ENCODE assay signal across 11 mouse cellular contexts in the genomic region with DNA sequence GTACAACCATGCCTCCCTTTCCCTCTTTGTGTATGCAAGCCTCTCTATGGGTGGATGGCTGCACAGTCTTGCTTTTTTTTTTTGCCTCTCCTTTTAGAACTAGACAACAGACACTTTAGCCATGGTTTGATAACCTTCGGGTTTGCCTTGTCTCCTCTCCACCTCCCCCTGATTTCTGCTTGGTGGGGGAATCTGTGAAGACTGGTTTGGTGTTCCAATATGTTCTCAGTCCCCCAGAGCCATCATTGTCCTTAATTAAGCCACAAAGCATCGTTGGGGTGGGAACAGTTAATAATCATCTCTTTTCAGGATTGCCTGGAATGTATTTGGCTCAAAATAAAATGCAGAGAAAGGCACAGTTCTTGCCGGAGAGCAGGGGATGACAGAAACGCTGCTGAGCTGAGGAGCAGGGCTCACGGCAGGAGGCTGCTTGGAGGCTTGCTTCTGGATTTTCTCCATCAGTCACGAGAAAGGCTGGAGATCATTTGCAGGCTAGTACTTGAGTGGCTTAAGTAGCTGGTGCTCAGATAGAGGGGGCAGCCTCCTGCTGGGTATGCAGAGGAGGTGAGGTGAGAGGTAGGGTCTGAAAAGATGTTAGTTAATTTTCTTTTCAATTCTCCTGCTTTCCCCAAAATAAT.
DNase-seq lines count a peak whose midpoint lies in the region; ATAC-seq and TF ChIP-seq lines count a peak whose summit lies in the region.
"Had no signal": no experiment of that assay in that cellular context is flagged by ENCODE, and none has a peak within 500 bp of the region (broad histone marks: within the 10 kb centered on the region; RNA-seq: fewer than 3 reads in every experiment).

No protein-coding gene starts in this region.

- WGBS in forebrain, embryonic 14.5 days, result under 1% methylated on average over 6 of the region's 6 CpGs
- WGBS in forebrain, embryonic 11.5 days, result 6% methylated on average over 6 of the region's 6 CpGs
- WGBS in lung, embryonic 14.5 days, result 11% methylated on average over 6 of the region's 6 CpGs
- WGBS in lung, adult 2 months, result 21% methylated on average over 6 of the region's 6 CpGs
- WGBS in heart, postnatal 0 days, result 10% methylated on average over 6 of the region's 6 CpGs
- WGBS in neural tube, embryonic 12.5 days, result 4% methylated on average over 6 of the region's 6 CpGs

- H3K4me2 ChIP-seq in forebrain, embryonic 14.5 days (ENCODE audit: low read length), result peak overlapping the region; percentile 7; the same call in 1 of the 2 replicates
- H3K4me2 ChIP-seq in forebrain, embryonic 11.5 days (ENCODE audit: low read depth, low read length, severe bottlenecking), result no peak overlapping the region
- H3K4me2 ChIP-seq in lung, embryonic 14.5 days, result peak overlapping the region; percentile 13; the same call in 1 of the 2 replicates
- peak overlapping the region; percentile 30; the same call in 1 of the 2 replicates for H3K4me2 ChIP-seq in heart, postnatal 0 days (ENCODE audit: low read depth, low read length)
- H3K4me2 ChIP-seq in neural tube, embryonic 12.5 days (replicated peaks), result peak overlapping the region; percentile 21; the same call in 1 of the 2 replicates

- peak; percentile 43 for DNase-seq in forebrain, embryonic 14.5 days (ENCODE audit: low spot score)
- DNase-seq in forebrain, embryonic 11.5 days (ENCODE audit: low spot score), result no peak
- DNase-seq in lung, embryonic 14.5 days, result peak; percentile 56
- DNase-seq in lung, adult 2 months, result no peak
- no peak for DNase-seq in heart, postnatal 0 days (ENCODE audit: low spot score)
- no peak for DNase-seq in kidney, postnatal 14 days
- no peak for DNase-seq in left cerebral cortex, postnatal 14 days (ENCODE audit: low spot score in 2 of 2)
- DNase-seq: gastrocnemius, postnatal 10 days; kidney, adult 2 months; right cerebral cortex, postnatal 4 days had no signal

- no peaks in the 10 kb centered on the region for H3K27me3 ChIP-seq in forebrain, embryonic 14.5 days (replicated peaks; ENCODE audit: control insufficient read depth, insufficient read depth, low read length)
- no peaks in the 10 kb centered on the region for H3K27me3 ChIP-seq in forebrain, embryonic 11.5 days (ENCODE audit: control insufficient read depth, insufficient read depth, low read length)
- no peaks in the 10 kb centered on the region for H3K27me3 ChIP-seq in lung, embryonic 14.5 days (ENCODE audit: insufficient read depth, low read length)
- H3K27me3 ChIP-seq in heart, postnatal 0 days (ENCODE audit: control insufficient read depth, insufficient read depth, low read length), result no peaks in the 10 kb centered on the region
- H3K27me3 ChIP-seq in neural tube, embryonic 12.5 days (replicated peaks), result no peaks in the 10 kb centered on the region

- no peak for TF ChIP-seq EP300 in heart, postnatal 0 days (IDR thresholded peaks at IDR 0.05; ENCODE audit: low read depth)

- no peaks in the 10 kb centered on the region for H3K9me3 ChIP-seq in forebrain, embryonic 14.5 days (replicated peaks; ENCODE audit: control insufficient read depth, low read length)
- H3K9me3 ChIP-seq in forebrain, embryonic 11.5 days (ENCODE audit: control insufficient read depth, low read length), result no peaks in the 10 kb centered on the region
- no peaks in the 10 kb centered on the region for H3K9me3 ChIP-seq in lung, embryonic 14.5 days (ENCODE audit: low read depth, low read length)
- no peaks in the 10 kb centered on the region for H3K9me3 ChIP-seq in heart, postnatal 0 days (replicated peaks; ENCODE audit: control insufficient read depth, low read length)
- no peaks in the 10 kb centered on the region for H3K9me3 ChIP-seq in neural tube, embryonic 12.5 days

- H3K9ac ChIP-seq in forebrain, embryonic 14.5 days (ENCODE audit: low read length), result peak overlapping the region; percentile 29; the same call in 1 of the 2 replicates
- H3K9ac ChIP-seq in forebrain, embryonic 11.5 days (ENCODE audit: low read length), result no peak overlapping the region
- H3K9ac ChIP-seq in lung, embryonic 14.5 days, result no peak overlapping the region
- no peak overlapping the region for H3K9ac ChIP-seq in heart, postnatal 0 days (replicated peaks; ENCODE audit: low read depth, low read length)
- no peak overlapping the region for H3K9ac ChIP-seq in neural tube, embryonic 12.5 days

- intact Hi-C loops in left cerebral cortex, postnatal 14 days (cut with DNase I), result no loop called here

- TF ChIP-seq POLR2A in lung, adult 2 months (IDR thresholded peaks at IDR 0.05; ENCODE audit: borderline replicate concordance, extremely low read depth, low read depth, low read length), result no peak

- peak; percentile 14; the same call in 1 of the 2 replicates for ATAC-seq in forebrain, embryonic 14.5 days
- no peak for ATAC-seq in forebrain, embryonic 11.5 days (replicated peaks; ENCODE audit: low FRiP score)
- peak; percentile 47; the same call in 1 of the 2 replicates for ATAC-seq in lung, embryonic 14.5 days (ENCODE audit: insufficient read depth)
- no peak for ATAC-seq in heart, postnatal 0 days (ENCODE audit: insufficient read depth, low read depth)
- no peak for ATAC-seq in neural tube, embryonic 12.5 days (ENCODE audit: low FRiP score, low read depth)

- no peak for TF ChIP-seq CTCF in lung, embryonic 14.5 days (IDR thresholded peaks at IDR 0.05; ENCODE audit: low read depth)
- no peak for TF ChIP-seq CTCF in lung, adult 2 months (IDR thresholded peaks at IDR 0.05; ENCODE audit: insufficient read depth, low read length)
- TF ChIP-seq CTCF in heart, postnatal 0 days (IDR thresholded peaks at IDR 0.05; ENCODE audit: low read depth), result no peak

- no peak overlapping the region for H3K27ac ChIP-seq in forebrain, embryonic 14.5 days (ENCODE audit: low read depth, low read length)
- no peak overlapping the region for H3K27ac ChIP-seq in forebrain, embryonic 11.5 days (ENCODE audit: low read depth, low read length)
- no peak overlapping the region for H3K27ac ChIP-seq in lung, embryonic 14.5 days (ENCODE audit: low read depth)
- no peak overlapping the region for H3K27ac ChIP-seq in heart, postnatal 0 days (ENCODE audit: low read depth)
- no peak overlapping the region for H3K27ac ChIP-seq in neural tube, embryonic 12.5 days

- H3K4me3 ChIP-seq in forebrain, embryonic 14.5 days (ENCODE audit: low read depth, low read length), result no peak overlapping the region
- no peak overlapping the region for H3K4me3 ChIP-seq in forebrain, embryonic 11.5 days (ENCODE audit: low read depth, low read length)
- H3K4me3 ChIP-seq in lung, embryonic 14.5 days (ENCODE audit: low read depth, low read length), result no peak overlapping the region
- no peak overlapping the region for H3K4me3 ChIP-seq in lung, adult 2 months (replicated peaks; ENCODE audit: extremely low read depth, low read depth, low read length)
- no peak overlapping the region for H3K4me3 ChIP-seq in heart, postnatal 0 days (ENCODE audit: low read depth, low read length)
- no peak overlapping the region for H3K4me3 ChIP-seq in neural tube, embryonic 12.5 days

- H3K4me1 ChIP-seq in forebrain, embryonic 14.5 days (ENCODE audit: control insufficient read depth, insufficient read depth, low read length), result peaks cover 10% of the 10 kb centered on the region
- no peaks in the 10 kb centered on the region for H3K4me1 ChIP-seq in forebrain, embryonic 11.5 days (replicated peaks; ENCODE audit: control insufficient read depth, insufficient read depth, low read length)
- H3K4me1 ChIP-seq in lung, embryonic 14.5 days (ENCODE audit: insufficient read depth), result peaks cover 13% of the 10 kb centered on the region; the same call in 1 of the 2 replicates
- peaks cover 8% of the 10 kb centered on the region for H3K4me1 ChIP-seq in lung, adult 2 months (ENCODE audit: control insufficient read depth, insufficient read depth, low read length)
- H3K4me1 ChIP-seq in heart, postnatal 0 days (ENCODE audit: control insufficient read depth, insufficient read depth), result peaks cover 25% of the 10 kb centered on the region
- H3K4me1 ChIP-seq in neural tube, embryonic 12.5 days, result peaks cover 32% of the 10 kb centered on the region

- H3K36me3 ChIP-seq in forebrain, embryonic 14.5 days (ENCODE audit: control insufficient read depth, insufficient read depth, low read length), result no peaks in the 10 kb centered on the region
- no peaks in the 10 kb centered on the region for H3K36me3 ChIP-seq in forebrain, embryonic 11.5 days (ENCODE audit: control insufficient read depth, insufficient read depth, low read length)
- H3K36me3 ChIP-seq in lung, embryonic 14.5 days (ENCODE audit: insufficient read depth), result no peaks in the 10 kb centered on the region
- H3K36me3 ChIP-seq in heart, postnatal 0 days (replicated peaks; ENCODE audit: control insufficient read depth, insufficient read depth, low read length), result no peaks in the 10 kb centered on the region
- H3K36me3 ChIP-seq in neural tube, embryonic 12.5 days, result no peaks in the 10 kb centered on the region

Comparison
In these comparisons a context has a peak if more than half of its experiments do, and no peak if none do; other contexts are left out.
1. ATAC-seq: peak in forebrain, embryonic 14.5 days (single experiment) and lung, embryonic 14.5 days (single experiment); none in forebrain, embryonic 11.5 days (single experiment), heart, postnatal 0 days (single experiment) and neural tube, embryonic 12.5 days (single experiment).
2. DNase-seq: peak in forebrain, embryonic 14.5 days (single experiment) and lung, embryonic 14.5 days (single experiment); none in forebrain, embryonic 11.5 days (single experiment), lung, adult 2 months (single experiment), heart, postnatal 0 days (single experiment), kidney, postnatal 14 days (single experiment) and left cerebral cortex, postnatal 14 days (0 of 2).